Mouse (Mus musculus) ES-Bruce4 (cell line): ENCODE measurements around the gene Hoxa9.

ENCODE experiments used
- CTCF ChIP-seq: IDR thresholded peaks from one replicate; pipeline ENCODE4 v1.8.1; 2011; ENCODE audit warnings: low read depth, low read length
- POLR2A ChIP-seq: IDR thresholded peaks from one replicate; pipeline ENCODE4 v1.8.1; 2011; ENCODE audit warnings: low read length; ENCODE audit not compliant: insufficient read depth

- TF ChIP-seq CTCF: no peak
- no peak for TF ChIP-seq POLR2A
These were observed 5.0 kb upstream of the Hoxa9 start for GRCm38 (mm10) chr6:52235866-52236265.
